Mouse (Mus musculus): Measurements from ENCODE around the gene Alpl.
A peak's percentile ranks its signal among the peaks of the same experiment; 100 is the strongest.

The Alpl gene

GRCm38 (mm10) chr4:137739151-137739923 lies 56.8 kb downstream of the Alpl start:
- no peak for DNase-seq (ENCODE audit: low spot score in 2 of 2)

- DNase-seq (ENCODE audit: low spot score in 2 of 2), result no peak
Measured at GRCm38 (mm10) chr4:137737760-137738159, 58.4 kb downstream of the Alpl start.

- no peak for DNase-seq (ENCODE audit: low spot score in 2 of 2)
Measured at GRCm38 (mm10) chr4:137736220-137736701, 59.9 kb downstream of the Alpl start.

- DNase-seq (ENCODE audit: low spot score in 2 of 2), result no peak
Measured at GRCm38 (mm10) chr4:137733459-137733858, 62.7 kb downstream of the Alpl start.

- no peak for DNase-seq (ENCODE audit: low spot score in 2 of 2)
Measured at GRCm38 (mm10) chr4:137732962-137733361, 63.2 kb downstream of the Alpl start.

- DNase-seq (ENCODE audit: low spot score in 2 of 2), result no peak
Measured at GRCm38 (mm10) chr4:137732361-137732760, 63.8 kb downstream of the Alpl start.

GRCm38 (mm10) chr4:137731891-137732290 lies 64.3 kb downstream of the Alpl start:
- DNase-seq (ENCODE audit: low spot score in 2 of 2), result no peak

GRCm38 (mm10) chr4:137730757-137731156 lies 65.4 kb downstream of the Alpl start:
- DNase-seq (ENCODE audit: low spot score in 2 of 2), result no peak

- peak; percentile 45 to 76 for DNase-seq (ENCODE audit: low spot score in 2 of 2)
Measured at GRCm38 (mm10) chr4:137730134-137730533, 66.0 kb downstream of the Alpl start.

- no peak for DNase-seq (ENCODE audit: low spot score in 2 of 2)
Measured at GRCm38 (mm10) chr4:137729155-137729855, 66.9 kb downstream of the Alpl start.

- no peak for DNase-seq (ENCODE audit: low spot score in 2 of 2)
Measured at GRCm38 (mm10) chr4:137728399-137729154, 67.6 kb downstream of the Alpl start.

- DNase-seq (ENCODE audit: low spot score in 2 of 2), result no peak
Measured at GRCm38 (mm10) chr4:137727506-137728187, 68.5 kb downstream of the Alpl start.

- DNase-seq (ENCODE audit: low spot score in 2 of 2), result no peak
Measured at GRCm38 (mm10) chr4:137726739-137727505, 69.3 kb downstream of the Alpl start.

GRCm38 (mm10) chr4:137725541-137726145 lies 70.5 kb downstream of the Alpl start:
- no peak for DNase-seq (ENCODE audit: low spot score in 2 of 2)

GRCm38 (mm10) chr4:137724766-137725165 lies 71.4 kb downstream of the Alpl start:
- DNase-seq (ENCODE audit: low spot score in 2 of 2), result peak; percentile 69 to 89

GRCm38 (mm10) chr4:137724212-137724611 lies 72.0 kb downstream of the Alpl start:
- peak; percentile 14 to 52 for DNase-seq (ENCODE audit: low spot score in 2 of 2)

GRCm38 (mm10) chr4:137723527-137723926 lies 72.7 kb downstream of the Alpl start:
- no peak for DNase-seq (ENCODE audit: low spot score in 2 of 2)

- DNase-seq (ENCODE audit: low spot score in 2 of 2), result peak; percentile 46 to 65
Measured at GRCm38 (mm10) chr4:137722692-137723427, 73.3 kb downstream of the Alpl start.

- no peak for DNase-seq (ENCODE audit: low spot score in 2 of 2)
Measured at GRCm38 (mm10) chr4:137722230-137722629, 74.0 kb downstream of the Alpl start.

GRCm38 (mm10) chr4:137721563-137721962 lies 74.6 kb downstream of the Alpl start:
- no peak for DNase-seq (ENCODE audit: low spot score in 2 of 2)

All from natural killer cell, adult 2 months (primary cell).